Mouse (Mus musculus): ENCODE measurements around the gene Rnf10. TPM values are rescaled to one million over a fixed set of nuclear protein-coding genes. Genes with fewer than 3 reads are reported as not detected.

Gene Rnf10
- polyA plus RNA-seq, 1 experiment from 2014 or later = 119 TPM

DNA sequence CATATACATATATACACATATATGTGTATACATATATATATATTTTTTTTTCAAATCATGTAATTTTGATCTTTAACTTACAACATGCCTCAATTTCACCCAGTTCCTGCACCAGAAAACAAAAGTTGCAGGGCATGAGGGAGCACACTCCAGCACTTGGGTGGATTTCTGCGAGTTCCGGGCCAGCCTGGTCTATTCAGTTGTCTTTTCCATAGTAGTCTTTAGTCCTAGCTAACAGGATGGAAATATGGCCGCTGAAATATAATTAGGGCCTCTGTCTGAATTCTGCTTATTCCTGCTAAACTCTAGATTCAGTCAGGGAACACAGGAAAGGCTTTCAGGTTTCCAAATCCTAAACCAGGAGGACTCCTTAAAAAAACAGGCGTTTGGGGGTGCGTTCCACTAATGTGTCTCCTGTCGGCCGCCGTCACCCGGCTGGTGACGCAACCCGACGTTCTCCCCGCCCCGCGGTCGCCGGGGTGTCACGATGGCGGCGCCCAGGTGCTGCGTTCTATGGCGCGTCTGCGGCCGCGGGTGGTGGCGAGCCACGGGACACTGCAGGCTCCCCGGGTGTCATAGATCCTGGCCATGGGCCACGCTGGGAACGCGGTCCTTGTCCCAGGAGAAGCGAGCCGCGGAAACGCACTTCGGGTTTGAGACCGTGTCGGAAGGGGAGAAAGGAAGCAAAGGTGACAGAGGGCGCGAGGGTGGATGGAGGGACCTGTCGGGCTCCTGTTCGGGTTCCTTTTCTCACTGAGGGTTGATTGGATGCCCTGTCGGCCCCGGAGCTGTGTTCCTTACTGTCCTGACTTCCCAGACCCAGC is 6.7 kb upstream of the Rnf10 start, which contains the start of gene Coq5:
Coq5 (plus strand) TSS at position 441 of the 824 bp plus-strand sequence.
- Histone ChIP-seq H3K27ac (ENCODE audit: low read depth, low read length) (no peak within 1 kb of the TSS), H3K4me2 (ENCODE audit: low read depth) (peak within 1 kb of the TSS; percentile 82), H3K9ac (ENCODE audit: low read length) (peak within 1 kb of the TSS; percentile 61), H3K27me3 (ENCODE audit: control insufficient read depth, insufficient read depth, low read length) (no peaks in the 10 kb centered on the region), H3K4me1 (ENCODE audit: control insufficient read depth, insufficient read depth, low read length) (peaks cover 4% of the 10 kb centered on the region), H3K36me3 (ENCODE audit: control insufficient read depth, insufficient read depth, low read length) (peaks cover under 1% of the 10 kb centered on the region), H3K4me3 (ENCODE audit: low read depth, low read length) (peak within 1 kb of the TSS; percentile 95), H3K9me3 (ENCODE audit: control insufficient read depth, low read length) (no peaks in the 10 kb centered on the region)
- WGBS = 4% methylated on average over 45 of the region's 45 CpGs
- peak; percentile 83 for DNase-seq (ENCODE audit: low spot score)
- peak; percentile 65; the same call in 1 of the 2 replicates for ATAC-seq (ENCODE audit: insufficient read depth, low FRiP score, low TSS enrichment)

DNA sequence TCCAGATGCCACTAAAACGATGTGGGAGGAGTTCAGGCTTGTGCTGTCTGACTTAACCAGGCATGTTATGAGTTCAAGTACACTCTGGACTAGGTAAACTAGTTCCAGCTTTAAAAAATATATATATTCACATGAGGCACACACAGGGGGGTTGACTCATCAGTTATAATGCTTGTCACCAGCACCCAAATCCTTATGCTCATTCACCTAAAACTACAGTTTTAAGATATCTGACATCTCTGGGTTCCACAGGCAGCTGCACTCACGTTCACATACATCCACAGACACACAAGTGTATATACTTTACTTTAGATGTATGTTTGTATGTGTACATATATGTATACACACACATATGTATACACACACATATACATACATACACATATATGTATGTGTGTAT is 6.1 kb upstream of the Rnf10 start:
- Histone ChIP-seq H3K4me1 (ENCODE audit: control insufficient read depth, insufficient read depth, low read length) (peaks cover 4% of the 10 kb centered on the region), H3K9me3 (ENCODE audit: control insufficient read depth, low read length) (no peaks in the 10 kb centered on the region), H3K9ac (ENCODE audit: low read length) (no peak overlapping the region), H3K27me3 (ENCODE audit: control insufficient read depth, insufficient read depth, low read length) (no peaks in the 10 kb centered on the region), H3K36me3 (ENCODE audit: control insufficient read depth, insufficient read depth, low read length) (no peaks in the 10 kb centered on the region), H3K4me2 (ENCODE audit: low read depth) (no peak overlapping the region), H3K27ac (ENCODE audit: low read depth, low read length) (no peak overlapping the region), H3K4me3 (ENCODE audit: low read depth, low read length) (no peak overlapping the region)
- DNase-seq (ENCODE audit: low spot score) (no peak), ATAC-seq (ENCODE audit: insufficient read depth, low FRiP score, low TSS enrichment) (no peak)
- WGBS = 61% methylated on average over 2 of the region's 2 CpGs

- no peaks in the 10 kb centered on the region for H3K36me3 ChIP-seq (ENCODE audit: control insufficient read depth, insufficient read depth, low read length)
- H3K9ac ChIP-seq (ENCODE audit: low read length) = no peak overlapping the region
- no peak for DNase-seq (ENCODE audit: low spot score)
- H3K27ac ChIP-seq (ENCODE audit: low read depth, low read length) = no peak overlapping the region
- peaks cover 7% of the 10 kb centered on the region for H3K4me1 ChIP-seq (ENCODE audit: control insufficient read depth, insufficient read depth, low read length)
- H3K9me3 ChIP-seq (ENCODE audit: control insufficient read depth, low read length) = no peaks in the 10 kb centered on the region
- no peak overlapping the region for H3K4me3 ChIP-seq (ENCODE audit: low read depth, low read length)
- H3K27me3 ChIP-seq (ENCODE audit: control insufficient read depth, insufficient read depth, low read length) = no peaks in the 10 kb centered on the region
- no peak for ATAC-seq (ENCODE audit: insufficient read depth, low FRiP score, low TSS enrichment)
- 84% methylated on average over 1 of the region's 1 CpGs for WGBS
- H3K4me2 ChIP-seq (ENCODE audit: low read depth) = no peak overlapping the region
These were observed 5.4 kb upstream of the Rnf10 start for GRCm38 (mm10) chr5:115278053-115278452.

DNA sequence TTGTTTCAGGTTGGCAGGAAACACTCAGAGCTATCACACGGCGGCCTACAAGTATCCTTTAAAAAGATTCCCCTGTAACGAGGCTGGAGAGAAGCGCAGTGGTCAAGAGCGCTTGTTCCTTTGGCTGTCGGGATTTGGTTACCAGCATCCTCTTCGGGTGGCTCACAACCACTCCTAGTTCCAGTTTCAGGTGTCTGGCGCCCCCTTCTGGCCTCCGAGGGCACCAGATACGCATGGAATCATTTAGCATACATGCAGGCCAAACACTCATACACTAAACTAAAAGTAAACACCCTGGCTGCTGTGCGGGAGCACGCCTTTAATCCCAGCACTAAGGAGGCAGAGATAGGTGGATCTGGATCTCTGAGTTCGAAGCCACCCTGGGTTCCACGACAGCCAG is 3.3 kb upstream of the Rnf10 start:
- Histone ChIP-seq H3K36me3 (ENCODE audit: control insufficient read depth, insufficient read depth, low read length) (no peaks in the 10 kb centered on the region), H3K4me2 (ENCODE audit: low read depth) (no peak overlapping the region), H3K4me3 (ENCODE audit: low read depth, low read length) (no peak overlapping the region), H3K27ac (ENCODE audit: low read depth, low read length) (no peak overlapping the region), H3K9me3 (ENCODE audit: control insufficient read depth, low read length) (no peaks in the 10 kb centered on the region), H3K27me3 (ENCODE audit: control insufficient read depth, insufficient read depth, low read length) (no peaks in the 10 kb centered on the region), H3K4me1 (ENCODE audit: control insufficient read depth, insufficient read depth, low read length) (peaks cover 7% of the 10 kb centered on the region), H3K9ac (ENCODE audit: low read length) (no peak overlapping the region)
- ATAC-seq (ENCODE audit: insufficient read depth, low FRiP score, low TSS enrichment) = no peak
- WGBS = 35% methylated on average over 14 of the region's 14 CpGs
- DNase-seq (ENCODE audit: low spot score) = peak; percentile 45

DNA sequence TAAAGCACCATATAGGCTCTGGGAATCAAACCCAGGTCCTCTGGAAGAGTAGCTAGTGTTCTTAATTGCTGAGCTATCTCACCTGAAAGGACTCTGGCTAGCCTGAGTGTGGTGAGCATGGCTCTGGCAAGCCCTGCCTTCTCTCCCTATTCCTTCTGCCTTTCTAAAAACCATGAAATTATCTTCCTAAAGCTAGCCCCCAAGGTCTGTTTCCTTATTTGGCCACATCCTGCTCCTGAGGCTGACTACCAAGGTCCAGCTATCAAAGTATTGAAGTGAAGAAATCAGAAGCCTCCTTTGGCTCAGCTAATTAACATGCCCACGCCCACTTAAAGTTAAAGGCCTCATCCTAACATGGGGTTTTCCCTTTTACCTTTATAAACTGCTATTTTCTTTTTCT is 2.1 kb upstream of the Rnf10 start:
- Histone ChIP-seq H3K4me1 (ENCODE audit: control insufficient read depth, insufficient read depth, low read length) (peaks cover 16% of the 10 kb centered on the region), H3K4me2 (ENCODE audit: low read depth) (no peak overlapping the region), H3K27me3 (ENCODE audit: control insufficient read depth, insufficient read depth, low read length) (no peaks in the 10 kb centered on the region), H3K4me3 (ENCODE audit: low read depth, low read length) (no peak overlapping the region), H3K9me3 (ENCODE audit: control insufficient read depth, low read length) (no peaks in the 10 kb centered on the region), H3K9ac (ENCODE audit: low read length) (no peak overlapping the region), H3K27ac (ENCODE audit: low read depth, low read length) (no peak overlapping the region), H3K36me3 (ENCODE audit: control insufficient read depth, insufficient read depth, low read length) (no peaks in the 10 kb centered on the region; the same call in 1 of the 2 replicates)
- ATAC-seq (ENCODE audit: insufficient read depth, low FRiP score, low TSS enrichment) = no peak
- WGBS = 93% methylated on average over 1 of the region's 1 CpGs
- no peak for DNase-seq (ENCODE audit: low spot score)

DNA sequence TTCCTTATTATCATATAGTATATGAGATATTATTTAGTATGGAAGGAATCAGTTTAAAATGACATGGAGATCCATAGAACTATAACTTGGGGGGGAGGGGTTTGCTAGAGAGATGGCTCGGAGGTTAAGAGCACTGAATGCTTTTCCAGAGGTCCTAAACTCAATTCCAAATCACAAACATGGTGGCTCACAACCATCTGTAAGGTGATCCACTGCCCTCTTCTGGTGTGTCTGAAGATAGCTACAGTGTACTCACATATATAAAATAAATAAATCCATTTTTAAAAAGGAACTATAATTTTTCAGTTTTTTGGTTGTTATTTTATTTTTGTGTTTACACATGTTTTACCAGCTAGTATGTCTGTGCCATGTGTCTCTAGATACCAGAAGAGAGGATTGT is 1.7 kb upstream of the Rnf10 start:
- Histone ChIP-seq H3K27me3 (ENCODE audit: control insufficient read depth, insufficient read depth, low read length) (no peaks in the 10 kb centered on the region), H3K4me1 (ENCODE audit: control insufficient read depth, insufficient read depth, low read length) (peaks cover 17% of the 10 kb centered on the region), H3K27ac (ENCODE audit: low read depth, low read length) (no peak overlapping the region), H3K9me3 (ENCODE audit: control insufficient read depth, low read length) (no peaks in the 10 kb centered on the region), H3K4me2 (ENCODE audit: low read depth) (no peak overlapping the region), H3K4me3 (ENCODE audit: low read depth, low read length) (no peak overlapping the region), H3K36me3 (ENCODE audit: control insufficient read depth, insufficient read depth, low read length) (no peaks in the 10 kb centered on the region; the same call in 1 of the 2 replicates), H3K9ac (ENCODE audit: low read length) (no peak overlapping the region)
- 60% methylated on average over 1 of the region's 1 CpGs for WGBS
- DNase-seq (ENCODE audit: low spot score) (no peak), ATAC-seq (ENCODE audit: insufficient read depth, low FRiP score, low TSS enrichment) (no peak)

GRCm38 (mm10) chr5:115273549-115274135 is 944 bp upstream of the Rnf10 start:
- DNase-seq (ENCODE audit: low spot score) = no peak
- no peak overlapping the region for H3K4me3 ChIP-seq (ENCODE audit: low read depth, low read length)
- peaks cover 17% of the 10 kb centered on the region for H3K4me1 ChIP-seq (ENCODE audit: control insufficient read depth, insufficient read depth, low read length)
- 73% methylated on average over 6 of the region's 6 CpGs for WGBS
- H3K27ac ChIP-seq (ENCODE audit: low read depth, low read length) = no peak overlapping the region
- H3K9ac ChIP-seq (ENCODE audit: low read length) = peak overlapping the region; percentile 45; the same call in 1 of the 2 replicates
- H3K4me2 ChIP-seq (ENCODE audit: low read depth) = no peak overlapping the region; the same call in 1 of the 2 replicates
- no peak for ATAC-seq (ENCODE audit: insufficient read depth, low FRiP score, low TSS enrichment)
- H3K9me3 ChIP-seq (ENCODE audit: control insufficient read depth, low read length) = no peaks in the 10 kb centered on the region
- H3K36me3 ChIP-seq (ENCODE audit: control insufficient read depth, insufficient read depth, low read length) = no peaks in the 10 kb centered on the region; the same call in 1 of the 2 replicates
- H3K27me3 ChIP-seq (ENCODE audit: control insufficient read depth, insufficient read depth, low read length) = no peaks in the 10 kb centered on the region

DNA sequence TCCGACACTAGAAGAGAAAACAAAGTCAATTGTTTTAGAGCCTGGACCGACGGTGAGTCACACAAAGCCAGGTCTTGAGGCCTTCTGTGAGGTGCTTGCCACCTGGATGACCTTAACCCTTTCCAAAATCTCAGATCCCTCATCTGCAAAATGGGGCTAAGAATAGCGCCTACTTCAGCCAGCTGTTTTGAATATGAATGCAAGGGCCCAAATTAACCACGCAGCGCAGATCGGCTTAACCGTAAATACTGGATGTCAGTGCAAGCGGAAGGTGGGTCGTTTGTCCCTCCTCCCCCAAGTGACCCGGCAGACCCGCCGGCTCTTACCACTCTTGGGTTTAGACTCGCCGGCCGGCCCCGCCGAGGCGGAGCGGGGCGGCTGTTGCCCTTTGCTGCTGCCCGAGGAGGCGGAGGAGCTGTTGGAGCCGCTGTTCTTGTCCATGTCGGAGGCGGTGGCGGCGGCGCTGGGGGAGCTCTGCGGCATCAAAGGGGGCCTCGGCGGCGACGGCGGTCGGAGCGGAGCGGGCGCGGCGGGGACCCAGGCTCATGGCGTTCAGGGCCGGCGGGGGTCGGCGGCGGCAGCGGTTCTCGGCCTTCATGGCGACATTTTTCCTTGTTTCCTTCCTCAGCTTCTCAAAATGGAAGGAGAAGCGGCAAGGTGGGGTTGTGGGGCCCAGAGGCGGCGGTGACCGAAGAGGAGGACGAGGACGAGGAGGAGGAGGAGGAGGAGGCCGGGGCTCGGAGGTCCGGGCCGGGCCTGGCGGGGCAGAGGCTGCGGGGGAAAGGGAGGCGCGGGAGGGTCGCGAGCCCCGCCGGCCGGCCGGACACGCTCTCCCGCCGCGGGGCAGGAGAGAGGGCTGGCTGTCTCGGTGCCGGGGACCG is 527 bp downstream of the Rnf10 start:
- ATAC-seq (ENCODE audit: insufficient read depth, low FRiP score, low TSS enrichment) (peak; percentile 61), DNase-seq (ENCODE audit: low spot score) (peak; percentile 37)
- H3K4me3 ChIP-seq (ENCODE audit: low read depth, low read length) = peak overlapping the region; percentile 90
- peaks cover 17% of the 10 kb centered on the region for H3K4me1 ChIP-seq (ENCODE audit: control insufficient read depth, insufficient read depth, low read length)
- peak overlapping the region; percentile 75 for H3K4me2 ChIP-seq (ENCODE audit: low read depth)
- peak overlapping the region; percentile 83 for H3K27ac ChIP-seq (ENCODE audit: low read depth, low read length)
- H3K36me3 ChIP-seq (ENCODE audit: control insufficient read depth, insufficient read depth, low read length) = no peaks in the 10 kb centered on the region; the same call in 1 of the 2 replicates
- H3K27me3 ChIP-seq (ENCODE audit: control insufficient read depth, insufficient read depth, low read length) = no peaks in the 10 kb centered on the region
- H3K9me3 ChIP-seq (ENCODE audit: control insufficient read depth, low read length) = no peaks in the 10 kb centered on the region
- under 1% methylated on average over 62 of the region's 77 CpGs for WGBS
- H3K9ac ChIP-seq (ENCODE audit: low read length) = peak overlapping the region; percentile 94

Measured in neural tube, embryonic 11.5 days (tissue).